Mouse (Mus musculus): ENCODE measurements around the gene Bicra. TPM values are rescaled to one million over a fixed set of nuclear protein-coding genes. Genes with fewer than 3 reads are reported as not detected.

Bicra gene
- polyA plus RNA-seq, 1 experiment = 35.5 TPM

- no peaks in the 10 kb centered on the region for H3K4me1 ChIP-seq (ENCODE audit: control insufficient read depth, insufficient read depth, low read length)
- no peak overlapping the region for H3K27ac ChIP-seq (ENCODE audit: insufficient read depth, low read depth, low read length)
- no peak overlapping the region for H3K4me3 ChIP-seq (ENCODE audit: insufficient read depth, low read length)
- TF ChIP-seq POLR2A (IDR thresholded peaks at IDR 0.05; ENCODE audit: borderline replicate concordance, low read depth, low read length) (no peak), CTCF (IDR thresholded peaks at IDR 0.05; ENCODE audit: low read depth, low read length) (no peak)
Measured at GRCm38 (mm10) chr7:15937491-15937890, 110.2 kb downstream of the Bicra start.

GRCm38 (mm10) chr7:15933437-15934359 lies 114.0 kb downstream of the Bicra start:
- Histone ChIP-seq H3K4me3 (ENCODE audit: insufficient read depth, low read length) (no peak overlapping the region), H3K4me1 (ENCODE audit: control insufficient read depth, insufficient read depth, low read length) (no peaks in the 10 kb centered on the region), H3K27ac (ENCODE audit: insufficient read depth, low read depth, low read length) (no peak overlapping the region)
- no peak for TF ChIP-seq POLR2A (IDR thresholded peaks at IDR 0.05; ENCODE audit: borderline replicate concordance, low read depth, low read length)
- TF ChIP-seq CTCF (IDR thresholded peaks at IDR 0.05; ENCODE audit: low read depth, low read length) = no peak

- no peak overlapping the region for H3K27ac ChIP-seq (ENCODE audit: insufficient read depth, low read depth, low read length)
- no peak for TF ChIP-seq POLR2A (IDR thresholded peaks at IDR 0.05; ENCODE audit: borderline replicate concordance, low read depth, low read length)
- TF ChIP-seq CTCF (IDR thresholded peaks at IDR 0.05; ENCODE audit: low read depth, low read length) = no peak
- no peak overlapping the region for H3K4me3 ChIP-seq (ENCODE audit: insufficient read depth, low read length)
- H3K4me1 ChIP-seq (ENCODE audit: control insufficient read depth, insufficient read depth, low read length) = no peaks in the 10 kb centered on the region
Measured at GRCm38 (mm10) chr7:15931635-15932034, 116.1 kb downstream of the Bicra start.

- no peak overlapping the region for H3K27ac ChIP-seq (ENCODE audit: insufficient read depth, low read depth, low read length)
- TF ChIP-seq POLR2A (IDR thresholded peaks at IDR 0.05; ENCODE audit: borderline replicate concordance, low read depth, low read length) (no peak), CTCF (IDR thresholded peaks at IDR 0.05; ENCODE audit: low read depth, low read length) (no peak)
- H3K4me1 ChIP-seq (ENCODE audit: control insufficient read depth, insufficient read depth, low read length) = no peaks in the 10 kb centered on the region
- no peak overlapping the region for H3K4me3 ChIP-seq (ENCODE audit: insufficient read depth, low read length)
Measured at GRCm38 (mm10) chr7:15930543-15930942, 117.2 kb downstream of the Bicra start.

GRCm38 (mm10) chr7:15929910-15930309 lies 117.8 kb downstream of the Bicra start:
- TF ChIP-seq POLR2A (IDR thresholded peaks at IDR 0.05; ENCODE audit: borderline replicate concordance, low read depth, low read length) (no peak), CTCF (IDR thresholded peaks at IDR 0.05; ENCODE audit: low read depth, low read length) (peak; percentile 32)
- no peaks in the 10 kb centered on the region for H3K4me1 ChIP-seq (ENCODE audit: control insufficient read depth, insufficient read depth, low read length)
- H3K27ac ChIP-seq (ENCODE audit: insufficient read depth, low read depth, low read length) = no peak overlapping the region
- no peak overlapping the region for H3K4me3 ChIP-seq (ENCODE audit: insufficient read depth, low read length)

- TF ChIP-seq POLR2A (IDR thresholded peaks at IDR 0.05; ENCODE audit: borderline replicate concordance, low read depth, low read length) (peak; percentile 4; the same call in 1 of the 2 replicates), CTCF (IDR thresholded peaks at IDR 0.05; ENCODE audit: low read depth, low read length) (no peak)
- Histone ChIP-seq H3K27ac (ENCODE audit: insufficient read depth, low read depth, low read length) (peak within 1 kb of the TSS; percentile 61), H3K4me3 (ENCODE audit: insufficient read depth, low read length) (peak within 1 kb of the TSS; percentile 77), H3K4me1 (ENCODE audit: control insufficient read depth, insufficient read depth, low read length) (peaks cover 10% of the 10 kb centered on the region)
Measured at GRCm38 (mm10) chr7:15922220-15922773, 125.4 kb downstream of the Bicra start, which contains the start of gene Selenow. Gene Selenow (minus strand): TSS chr7:15922402.

- peak overlapping the region; percentile 77 for H3K4me3 ChIP-seq (ENCODE audit: insufficient read depth, low read length)
- no peak for TF ChIP-seq POLR2A (IDR thresholded peaks at IDR 0.05; ENCODE audit: borderline replicate concordance, low read depth, low read length)
- TF ChIP-seq CTCF (IDR thresholded peaks at IDR 0.05; ENCODE audit: low read depth, low read length) = no peak
- H3K4me1 ChIP-seq (ENCODE audit: control insufficient read depth, insufficient read depth, low read length) = peaks cover 10% of the 10 kb centered on the region
- peak overlapping the region; percentile 6; the same call in 1 of the 2 replicates for H3K27ac ChIP-seq (ENCODE audit: insufficient read depth, low read depth, low read length)
Measured at GRCm38 (mm10) chr7:15921796-15922195, 125.9 kb downstream of the Bicra start.

Other genes with a start within 250 kb of the Bicra start
- gene Obox6, start 208.2 kb downstream of the Bicra start, polyA plus RNA-seq (2012; ENCODE audit: insufficient read depth, insufficient read length, missing spikeins) = not detected in 2 replicates
- gene Crx, start 168.0 kb downstream of the Bicra start, polyA plus RNA-seq (2012; ENCODE audit: insufficient read depth, insufficient read length, missing spikeins) = not detected in 2 replicates
- not detected in 2 replicates for gene Crxos, start 165.3 kb downstream of the Bicra start, polyA plus RNA-seq (2012; ENCODE audit: insufficient read depth, insufficient read length, missing spikeins)
- gene Selenow, start 125.5 kb downstream of the Bicra start, polyA plus RNA-seq (2012; ENCODE audit: insufficient read depth, insufficient read length, missing spikeins) = 51.4 and 52.0 TPM in 2 replicates
- 184 and 188 TPM in 2 replicates for gene Nop53, start 101.8 kb downstream of the Bicra start, polyA plus RNA-seq (2012; ENCODE audit: insufficient read depth, insufficient read length, missing spikeins)
- 0.52 and 1.2 TPM in 2 replicates for gene Ehd2, start 80.4 kb downstream of the Bicra start, polyA plus RNA-seq (2012; ENCODE audit: insufficient read depth, insufficient read length, missing spikeins)
- 0.20 and 0.48 TPM in 2 replicates for gene Zfp541, start 13.9 kb upstream of the Bicra start, polyA plus RNA-seq (2012; ENCODE audit: insufficient read depth, insufficient read length, missing spikeins)
- 187 and 189 TPM in 2 replicates for gene Napa, start 50.5 kb upstream of the Bicra start, polyA plus RNA-seq (2012; ENCODE audit: insufficient read depth, insufficient read length, missing spikeins)
- 11.8 and 13.1 TPM in 2 replicates for gene Kptn, start 72.0 kb upstream of the Bicra start, polyA plus RNA-seq (2012; ENCODE audit: insufficient read depth, insufficient read length, missing spikeins)
- not detected in 2 replicates for gene Slc8a2, start 81.9 kb upstream of the Bicra start, polyA plus RNA-seq (2012; ENCODE audit: insufficient read depth, insufficient read length, missing spikeins)
- gene Meis3, start 127.2 kb upstream of the Bicra start, polyA plus RNA-seq (2012; ENCODE audit: insufficient read depth, insufficient read length, missing spikeins) = 16.1 and 20.3 TPM in 2 replicates
- 21.3 and 23.1 TPM in 2 replicates for gene Dhx34, start 174.1 kb upstream of the Bicra start, polyA plus RNA-seq (2012; ENCODE audit: insufficient read depth, insufficient read length, missing spikeins)
- gene C5ar2, start 196.2 kb upstream of the Bicra start, polyA plus RNA-seq (2012; ENCODE audit: insufficient read depth, insufficient read length, missing spikeins) = 18.4 and 18.5 TPM in 2 replicates
- 463 and 511 TPM in 2 replicates for gene C5ar1, start 211.6 kb upstream of the Bicra start, polyA plus RNA-seq (2012; ENCODE audit: insufficient read depth, insufficient read length, missing spikeins)
- 11.7 and 14.0 TPM in 2 replicates for gene Inafm1, start 225.7 kb upstream of the Bicra start, polyA plus RNA-seq (2012; ENCODE audit: insufficient read depth, insufficient read length, missing spikeins)
- gene Ccdc9, start 238.9 kb upstream of the Bicra start, polyA plus RNA-seq (2012; ENCODE audit: insufficient read depth, insufficient read length, missing spikeins) = 143 and 146 TPM in 2 replicates